9 mouse cellular contexts compared by ENCODE assay signal in genomic region chr6:30700182-30700581, GRCm38 (mm10). TPM values are rescaled to one million over a fixed set of nuclear protein-coding genes. Genes with fewer than 3 reads are reported as not detected.
DNase-seq lines count a peak whose midpoint lies in the region; ATAC-seq lines count a peak whose summit lies in the region.
"Had no signal": no experiment of that assay in that cellular context is flagged by ENCODE, and none has a peak within 500 bp of the region (broad histone marks: within the 10 kb centered on the region; RNA-seq: fewer than 3 reads in every experiment).

No protein-coding gene starts in this region.

- H3K9ac ChIP-seq in midbrain, embryonic 16.5 days (ENCODE audit: low read depth, low read length): no peak overlapping the region
- no peak overlapping the region for H3K9ac ChIP-seq in intestine, embryonic 15.5 days
- no peak overlapping the region for H3K9ac ChIP-seq in stomach, embryonic 15.5 days

- peaks cover 20% of the 10 kb centered on the region for H3K4me1 ChIP-seq in midbrain, embryonic 10.5 days
- H3K4me1 ChIP-seq in midbrain, embryonic 16.5 days (ENCODE audit: control insufficient read depth, insufficient read depth, low read length): no peaks in the 10 kb centered on the region; the same call in 1 of the 2 replicates
- H3K4me1 ChIP-seq in intestine, embryonic 15.5 days (replicated peaks): peaks cover 7% of the 10 kb centered on the region; the same call in 1 of the 2 replicates
- peaks cover 9% of the 10 kb centered on the region; the same call in 1 of the 2 replicates for H3K4me1 ChIP-seq in stomach, embryonic 15.5 days

- no peak overlapping the region for H3K4me3 ChIP-seq in midbrain, embryonic 10.5 days
- no peak overlapping the region for H3K4me3 ChIP-seq in midbrain, embryonic 16.5 days (ENCODE audit: low read depth, low read length)
- H3K4me3 ChIP-seq in intestine, embryonic 15.5 days (replicated peaks): no peak overlapping the region
- H3K4me3 ChIP-seq in stomach, embryonic 15.5 days (replicated peaks): no peak overlapping the region

- peak; percentile 98 for DNase-seq in heart, adult 11 months
- DNase-seq in heart, postnatal 36 days: no peak
- no peak for DNase-seq in midbrain, embryonic 10.5 days (ENCODE audit: low spot score)
- no peak for DNase-seq in thymus, postnatal 0 days (ENCODE audit: low spot score)
- no peak for DNase-seq in left cerebral cortex, adult 9 months (ENCODE audit: low spot score in 2 of 2)
- DNase-seq: layer of hippocampus, adult 9-11 months had no signal

- H3K36me3 ChIP-seq in midbrain, embryonic 10.5 days: no peaks in the 10 kb centered on the region
- no peaks in the 10 kb centered on the region for H3K36me3 ChIP-seq in midbrain, embryonic 16.5 days (ENCODE audit: control insufficient read depth, insufficient read depth, low read length)
- H3K36me3 ChIP-seq in intestine, embryonic 15.5 days: no peaks in the 10 kb centered on the region
- no peaks in the 10 kb centered on the region for H3K36me3 ChIP-seq in stomach, embryonic 15.5 days

- WGBS in midbrain, embryonic 10.5 days: 82% methylated on average over 6 of the region's 6 CpGs
- 91% methylated on average over 6 of the region's 6 CpGs for WGBS in midbrain, embryonic 16.5 days
- WGBS in intestine, embryonic 15.5 days: 36% methylated on average over 6 of the region's 6 CpGs
- WGBS in stomach, embryonic 15.5 days: 29% methylated on average over 6 of the region's 6 CpGs

- no peak overlapping the region for H3K4me2 ChIP-seq in midbrain, embryonic 16.5 days (ENCODE audit: low read length)
- no peak overlapping the region for H3K4me2 ChIP-seq in intestine, embryonic 15.5 days (replicated peaks)
- no peak overlapping the region; the same call in 1 of the 2 replicates for H3K4me2 ChIP-seq in stomach, embryonic 15.5 days

- ATAC-seq in midbrain, embryonic 16.5 days: no peak
- ATAC-seq in intestine, embryonic 15.5 days: 0 out of 2 replicates have a peak, but pooled peaks have one; percentile 32
- ATAC-seq in stomach, embryonic 15.5 days (ENCODE audit: insufficient read depth, low FRiP score, low read depth): 0 out of 2 replicates have a peak, but pooled peaks have one; percentile 27

- no peaks in the 10 kb centered on the region for H3K27me3 ChIP-seq in midbrain, embryonic 10.5 days (ENCODE audit: low read depth, poor library complexity, severe bottlenecking)
- no peaks in the 10 kb centered on the region for H3K27me3 ChIP-seq in midbrain, embryonic 16.5 days (ENCODE audit: control insufficient read depth, insufficient read depth, low read depth, low read length)
- no peaks in the 10 kb centered on the region for H3K27me3 ChIP-seq in intestine, embryonic 15.5 days (replicated peaks)
- H3K27me3 ChIP-seq in stomach, embryonic 15.5 days (replicated peaks): no peaks in the 10 kb centered on the region

- H3K27ac ChIP-seq in midbrain, embryonic 10.5 days (replicated peaks): peak overlapping the region; percentile 68
- no peak overlapping the region for H3K27ac ChIP-seq in midbrain, embryonic 16.5 days (ENCODE audit: low read length)
- H3K27ac ChIP-seq in intestine, embryonic 15.5 days: peak overlapping the region; percentile 0; the same call in 1 of the 2 replicates
- peak overlapping the region; percentile 45 for H3K27ac ChIP-seq in stomach, embryonic 15.5 days

- H3K9me3 ChIP-seq in midbrain, embryonic 10.5 days (replicated peaks): no peaks in the 10 kb centered on the region
- no peaks in the 10 kb centered on the region for H3K9me3 ChIP-seq in midbrain, embryonic 16.5 days (replicated peaks; ENCODE audit: control insufficient read depth, low read length, poor library complexity, severe bottlenecking)
- H3K9me3 ChIP-seq in intestine, embryonic 15.5 days: no peaks in the 10 kb centered on the region
- H3K9me3 ChIP-seq in stomach, embryonic 15.5 days: no peaks in the 10 kb centered on the region

- intact Hi-C loops in heart, postnatal 36 days (cut with DNase I): no loop called here

RNA-seq across cellular contexts. Expression of gene Cep41, which starts 6.6 kb away (rescaled TPM):
- total RNA-seq in heart, postnatal 36 days (2021): 1 to 10 TPM; 2.5 to 2.7 TPM
- 19.8 and 24.0 TPM in 2 replicates for polyA plus RNA-seq in midbrain, embryonic 10.5 days (2016; fragmentation: Nextera tagmentation; extraction: Ambion mirVana)
- 13.2 and 17.1 TPM in 2 replicates for polyA plus RNA-seq in midbrain, embryonic 16.5 days (2015; fragmentation: Nextera tagmentation; extraction: Ambion mirVana)
- 9.4 and 9.9 TPM in 2 replicates for polyA plus RNA-seq in intestine, embryonic 15.5 days (2015; fragmentation: Nextera tagmentation; extraction: Ambion mirVana)
- 10.0 and 11.5 TPM in 2 replicates for polyA plus RNA-seq in stomach, embryonic 15.5 days (2015; fragmentation: Nextera tagmentation; extraction: Ambion mirVana)
- polyA plus RNA-seq in thymus, postnatal 0 days (2015; fragmentation: Nextera tagmentation; extraction: Ambion mirVana): 14.1 and 15.0 TPM in 2 replicates

RNA-seq across cellular contexts. Expression of gene Mest, which starts 23.2 kb away (rescaled TPM):
- total RNA-seq in heart, postnatal 36 days (2021): 10 to 100 TPM; 12.0 to 15.5 TPM
- 1,366 and 1,939 TPM in 2 replicates for polyA plus RNA-seq in midbrain, embryonic 10.5 days (2016; fragmentation: Nextera tagmentation; extraction: Ambion mirVana)
- polyA plus RNA-seq in midbrain, embryonic 16.5 days (2015; fragmentation: Nextera tagmentation; extraction: Ambion mirVana): 268 and 368 TPM in 2 replicates
- 668 and 710 TPM in 2 replicates for polyA plus RNA-seq in intestine, embryonic 15.5 days (2015; fragmentation: Nextera tagmentation; extraction: Ambion mirVana)
- polyA plus RNA-seq in stomach, embryonic 15.5 days (2015; fragmentation: Nextera tagmentation; extraction: Ambion mirVana): 780 and 950 TPM in 2 replicates
- 55.0 and 63.2 TPM in 2 replicates for polyA plus RNA-seq in thymus, postnatal 0 days (2015; fragmentation: Nextera tagmentation; extraction: Ambion mirVana)
